Mouse (Mus musculus) liver, adult 2 months (tissue): ENCODE results near the gene Ttc16. TPM values are rescaled to one million over a fixed set of nuclear protein-coding genes. Genes with fewer than 3 reads are reported as not detected.

ENCODE experiments used
- DNase-seq: peaks from one replicate; pipeline ENCODE4 v3.0.0-alpha.2; 2011; ENCODE audit warnings: low read depth, low spot score; ENCODE audit errors: extremely low read depth
- H3K27ac ChIP-seq: fragments of 200-500 bp; replicated peaks from 2 replicates; pipeline ENCODE4 v1.5.1; 2012; ENCODE audit warnings: low read depth, mild to moderate bottlenecking, control low read depth, inconsistent platforms, low read length; ENCODE audit not compliant: insufficient read depth
- H3K27me3 ChIP-seq: fragments of 200-500 bp; 2 replicates; pipeline ENCODE4 v1.6.1; 2012; ENCODE audit warnings: mild to moderate bottlenecking, moderate library complexity, low read length, inconsistent platforms; ENCODE audit not compliant: control insufficient read depth, insufficient read depth
- H3K36me3 ChIP-seq: fragments of 200-500 bp; 2 replicates; pipeline ENCODE4 v1.6.1; 2012; ENCODE audit warnings: low read length, inconsistent platforms; ENCODE audit not compliant: control insufficient read depth, insufficient read depth
- H3K4me1 ChIP-seq: fragments of 200-500 bp; 2 replicates; pipeline ENCODE4 v1.6.1; 2011; ENCODE audit warnings: low read length; ENCODE audit not compliant: control insufficient read depth, insufficient read depth
- H3K4me3 ChIP-seq: fragments of 200-500 bp; 2 replicates; pipeline ENCODE4 v1.5.1; 2011; ENCODE audit warnings: low read depth, mild to moderate bottlenecking, control low read depth, low read length, moderate library complexity; ENCODE audit not compliant: insufficient read depth
- H3K79me2 ChIP-seq: fragments of 200-500 bp; 2 replicates; pipeline ENCODE4 v1.6.1; 2012; ENCODE audit warnings: inconsistent platforms, mild to moderate bottlenecking, low read length, moderate library complexity; ENCODE audit not compliant: control insufficient read depth, insufficient read depth
- H3K9ac ChIP-seq: fragments of 200-500 bp; 2 replicates; pipeline ENCODE4 v1.6.1; 2012; ENCODE audit warnings: low read depth, mild to moderate bottlenecking, control low read depth, inconsistent platforms, low read length
- CTCF ChIP-seq: fragments of 200-500 bp; IDR thresholded peaks from 2 replicates; pipeline ENCODE4 v1.5.1; 2011; ENCODE audit warnings: low read depth, low read length, control low read depth
- POLR2A ChIP-seq: fragments of 200-500 bp; IDR thresholded peaks from 2 replicates; pipeline ENCODE4 v1.6.1; 2011; ENCODE audit warnings: low read length, control low read depth; ENCODE audit not compliant: insufficient read depth; ENCODE audit errors: extremely low read depth
- WGBS: fragments of 180-500 bp; shearing (Covaris S2); methylation state at CpG from one replicate; pipeline ENCODE4 v1.1.7; 2018; 5-methylcytosine and 5-hydroxymethylcytosine counted together
- polyA plus RNA-seq: library from polyadenylated mRNA; depleted of rRNA; stranded (reverse); fragments of >200 nt; gene quantifications from 2 replicates; pipeline ENCODE4 v1.2.3, GENCODE M21; 2012
- total RNA-seq: library from RNA; depleted of rRNA; stranded (reverse); fragments of >200 nt; gene quantifications from 2 replicates; pipeline ENCODE4 v1.2.3, GENCODE M21; 2014

Gene Ttc16
- total and polyA plus RNA-seq, 2 experiments: under 0.01 to 0.10 TPM

DNA sequence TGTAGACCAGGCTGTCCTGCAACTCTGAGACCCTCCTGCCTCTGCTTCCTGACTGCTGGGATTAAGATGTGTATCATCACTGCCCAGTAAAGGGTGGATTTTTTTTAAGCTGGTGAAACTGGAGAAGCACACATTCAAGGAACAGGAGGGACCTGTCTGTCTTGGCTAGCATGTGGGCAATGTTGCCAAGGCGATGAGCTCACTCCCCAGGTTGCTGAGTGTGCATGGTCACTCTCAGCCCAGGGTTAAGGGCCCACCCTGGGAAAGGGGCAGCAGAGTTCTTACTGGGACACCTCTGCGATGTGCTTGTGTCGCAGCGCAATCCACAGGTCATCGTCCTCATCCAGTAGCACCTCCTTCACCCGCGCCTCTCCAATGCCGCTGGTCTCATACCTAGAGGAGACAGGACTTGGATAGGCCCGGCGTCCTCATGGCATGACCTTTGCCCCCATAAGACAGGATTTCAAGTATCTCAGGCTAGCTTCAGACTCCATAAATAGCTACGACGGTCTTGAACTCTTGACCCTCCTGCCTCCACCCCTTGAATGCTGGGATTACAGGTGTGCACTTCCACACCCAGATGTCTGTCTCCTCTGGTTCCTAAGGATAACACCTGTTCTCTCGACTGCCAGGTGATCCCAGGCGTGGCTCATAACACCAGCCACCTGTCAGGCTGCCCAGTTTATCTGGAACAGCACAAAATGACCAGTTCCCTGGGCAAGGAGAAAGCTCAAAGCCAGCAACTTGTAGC lies 33.6 kb upstream of the Ttc16 start:
- 92% methylated on average over 14 of the region's 14 CpGs for WGBS
- Histone ChIP-seq H3K27ac (no peak overlapping the region), H3K27me3 (no peaks in the 10 kb centered on the region), H3K4me3 (no peak overlapping the region), H3K36me3 (0 out of 2 replicates have a peak, but pooled peaks cover 1% of the 10 kb centered on the region), H3K79me2 (no peaks in the 10 kb centered on the region), H3K9ac (no peak overlapping the region), H3K4me1 (no peaks in the 10 kb centered on the region)
- DNase-seq: no peak
- TF ChIP-seq CTCF (no peak), POLR2A (no peak)

DNA sequence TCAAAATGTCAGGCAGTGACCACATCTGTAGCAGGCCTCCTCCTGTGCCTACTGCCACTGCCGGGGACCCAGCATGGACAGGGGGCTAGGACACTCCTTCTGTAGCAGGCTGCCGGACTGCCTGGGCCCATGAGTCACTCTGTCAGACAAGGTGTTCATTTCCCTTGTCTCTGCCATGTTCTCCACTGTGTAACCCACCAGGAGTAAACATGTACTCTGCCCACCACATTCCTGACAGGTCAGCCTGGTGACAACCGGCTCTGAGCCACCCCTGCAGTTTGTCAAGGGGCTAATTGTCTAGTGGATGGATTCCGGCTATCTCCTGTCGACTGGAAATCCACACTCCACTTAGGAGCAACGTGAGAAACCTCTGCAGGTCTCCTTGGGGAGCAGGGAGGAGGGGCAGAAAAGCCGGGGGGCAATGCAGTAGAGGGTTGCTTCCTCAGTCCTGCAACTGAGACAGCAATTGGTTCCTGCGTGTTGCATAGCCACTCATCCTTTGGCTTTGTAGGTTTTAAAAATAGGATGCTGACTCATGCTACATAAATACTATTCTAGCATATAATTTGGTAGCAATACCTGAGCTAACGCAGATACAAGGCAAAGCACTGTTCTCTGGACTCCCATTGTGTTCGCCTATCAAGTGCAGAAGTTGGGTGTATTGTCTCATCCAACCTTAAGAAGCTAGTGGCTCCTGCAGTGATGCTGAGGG lies 23.0 kb upstream of the Ttc16 start:
- H3K9ac ChIP-seq: no peak overlapping the region
- no peak for TF ChIP-seq CTCF
- TF ChIP-seq POLR2A: no peak

DNA sequence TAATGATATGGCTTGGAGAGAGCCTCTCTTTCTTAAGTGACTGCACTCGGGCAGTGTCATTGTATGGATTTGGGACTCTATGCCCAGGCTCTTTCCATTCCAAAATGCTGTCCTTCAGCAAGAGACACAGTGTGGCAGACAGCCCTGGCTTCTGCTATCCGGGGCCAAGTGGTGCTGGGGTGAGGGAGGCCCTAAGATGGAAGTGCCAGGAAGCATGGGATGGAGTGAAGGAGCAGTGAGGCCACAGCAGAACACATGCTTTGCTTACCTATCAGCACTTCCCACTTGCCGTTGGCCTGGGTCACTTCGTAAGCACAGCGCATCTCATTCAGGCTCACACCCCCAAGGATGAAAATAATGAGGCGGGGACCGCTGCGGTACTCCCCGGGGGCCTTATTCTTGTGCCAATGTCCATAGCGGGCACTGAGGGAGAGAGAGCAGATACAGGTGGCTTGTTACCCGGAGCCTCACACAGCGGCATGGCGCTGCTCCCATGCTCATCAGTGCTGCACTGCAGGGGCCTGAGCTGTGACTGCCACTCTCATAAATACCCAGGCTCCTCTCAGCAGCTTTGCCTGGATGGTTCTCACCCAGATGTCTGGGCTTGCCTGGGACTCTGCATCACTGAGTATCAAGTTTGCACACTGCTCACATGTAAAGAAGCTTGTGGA lies 20.4 kb upstream of the Ttc16 start:
- Histone ChIP-seq H3K36me3 (no peaks in the 10 kb centered on the region), H3K27me3 (no peaks in the 10 kb centered on the region), H3K4me1 (no peaks in the 10 kb centered on the region), H3K4me3 (no peak overlapping the region), H3K27ac (no peak overlapping the region), H3K9ac (no peak overlapping the region), H3K79me2 (no peaks in the 10 kb centered on the region)
- no peak for TF ChIP-seq POLR2A
- TF ChIP-seq CTCF: no peak
- no peak for DNase-seq
- 95% methylated on average over 13 of the region's 13 CpGs for whole genome bisulfite sequencing

More for the DNA sequence above, 23.0 kb upstream of the Ttc16 start:
- Histone ChIP-seq H3K27ac (no peak overlapping the region), H3K27me3 (no peaks in the 10 kb centered on the region), H3K4me1 (no peaks in the 10 kb centered on the region), H3K36me3 (no peaks in the 10 kb centered on the region), H3K4me3 (no peak overlapping the region), H3K79me2 (no peaks in the 10 kb centered on the region)
- 80% methylated on average over 10 of the region's 10 CpGs for WGBS
- no peak for DNase-seq

DNA sequence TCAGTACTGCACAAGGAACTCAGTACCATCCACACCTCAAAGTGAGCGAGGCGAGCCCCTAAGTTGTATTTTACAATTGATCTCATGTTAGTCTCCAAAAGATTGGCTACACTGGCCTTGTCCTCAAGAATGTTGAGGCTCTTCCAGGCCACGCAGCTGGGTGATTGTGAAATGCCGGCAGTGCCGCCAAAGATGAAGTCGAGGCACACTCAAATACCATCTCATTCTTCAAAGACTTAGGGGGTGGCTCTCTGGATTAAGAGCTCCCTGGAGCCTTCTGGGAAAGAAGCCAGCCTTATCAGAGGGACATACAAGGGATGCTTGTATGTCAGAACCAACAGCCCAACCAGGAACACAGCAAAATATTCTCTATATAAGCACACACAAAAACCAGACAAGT lies 15.9 kb upstream of the Ttc16 start:
- 78% methylated on average over 6 of the region's 6 CpGs for WGBS
- Histone ChIP-seq H3K27me3 (no peaks in the 10 kb centered on the region), H3K4me3 (no peak overlapping the region), H3K36me3 (no peaks in the 10 kb centered on the region), H3K4me1 (no peaks in the 10 kb centered on the region), H3K27ac (no peak overlapping the region), H3K9ac (no peak overlapping the region), H3K79me2 (no peaks in the 10 kb centered on the region)
- DNase-seq: no peak
- no peak for TF ChIP-seq CTCF
- no peak for TF ChIP-seq POLR2A

DNA sequence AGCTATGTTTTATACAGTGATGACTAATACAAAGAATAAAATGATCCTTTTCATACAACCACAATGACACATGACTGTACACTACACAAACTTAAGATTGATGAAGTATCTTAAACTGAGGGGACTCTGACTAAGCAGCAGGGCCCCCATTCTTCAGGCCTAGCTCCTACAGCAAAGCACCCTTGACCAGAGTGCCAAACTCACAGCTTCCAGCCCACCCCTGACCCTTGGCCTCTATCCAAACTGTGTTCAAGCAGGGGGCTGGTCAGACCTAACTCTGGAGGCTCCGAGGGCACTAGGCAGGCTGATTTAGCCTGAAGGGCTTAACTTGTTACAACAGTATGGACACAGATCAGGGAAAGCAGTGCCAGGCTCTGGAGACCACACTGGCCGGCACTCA lies 13.1 kb upstream of the Ttc16 start:
- 59% methylated on average over 2 of the region's 2 CpGs for WGBS
- no peak for TF ChIP-seq CTCF
- TF ChIP-seq POLR2A: no peak
- no peaks in the 10 kb centered on the region for H3K36me3 ChIP-seq
- DNase-seq: no peak
- no peaks in the 10 kb centered on the region for H3K4me1 ChIP-seq
- H3K27ac ChIP-seq: no peak overlapping the region
- H3K4me3 ChIP-seq: no peak overlapping the region
- H3K79me2 ChIP-seq: no peaks in the 10 kb centered on the region
- H3K9ac ChIP-seq: no peak overlapping the region
- H3K27me3 ChIP-seq: no peaks in the 10 kb centered on the region

DNA sequence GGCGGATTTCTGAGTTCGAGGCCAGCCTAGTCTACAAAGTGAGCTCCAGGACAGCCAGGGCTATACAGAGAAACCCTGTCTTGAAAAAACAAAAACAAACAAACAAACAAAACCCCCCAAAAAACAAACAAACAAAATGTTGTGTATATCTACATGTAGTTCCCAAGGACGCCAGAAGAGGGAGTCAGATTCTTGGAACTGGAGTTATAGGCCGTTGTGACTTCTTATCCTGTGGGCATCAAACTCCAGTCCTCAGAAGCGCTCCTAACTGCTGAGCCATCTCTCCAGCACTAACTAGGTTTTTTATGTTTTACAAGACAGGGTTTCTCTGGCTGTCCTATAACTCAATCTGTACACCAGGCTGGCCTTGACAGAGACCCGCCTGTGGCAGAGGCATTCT lies 11.7 kb upstream of the Ttc16 start:
- DNase-seq: peak; percentile 7
- 66% methylated on average over 6 of the region's 6 CpGs for WGBS
- H3K4me1 ChIP-seq: no peaks in the 10 kb centered on the region
- H3K4me3 ChIP-seq: no peak overlapping the region
- H3K9ac ChIP-seq: no peak overlapping the region
- H3K27ac ChIP-seq: no peak overlapping the region
- no peaks in the 10 kb centered on the region for H3K79me2 ChIP-seq
- H3K27me3 ChIP-seq: no peaks in the 10 kb centered on the region
- TF ChIP-seq POLR2A (no peak), CTCF (peak; percentile 7; the same call in 1 of the 2 replicates)
- no peaks in the 10 kb centered on the region for H3K36me3 ChIP-seq
